Mouse (Mus musculus) kidney, postnatal 10 days (tissue): ENCODE measurements at regions not wholly inside any gene's neighbourhood (a gene's known extent, or its start where the extent isn't known, plus 50 kb on each side); places are given as distances from the start of the nearest gene placed in this dataset.

Experiments used
- DNase-seq: peaks from one replicate; pipeline ENCODE4 v3.0.0; 2021; ENCODE audit warnings: mixed read lengths

- peak; percentile 79 for DNase-seq
These were observed 56.4 kb downstream of the Cd24a start for GRCm38 (mm10) chr10:43634371-43635080.

DNA sequence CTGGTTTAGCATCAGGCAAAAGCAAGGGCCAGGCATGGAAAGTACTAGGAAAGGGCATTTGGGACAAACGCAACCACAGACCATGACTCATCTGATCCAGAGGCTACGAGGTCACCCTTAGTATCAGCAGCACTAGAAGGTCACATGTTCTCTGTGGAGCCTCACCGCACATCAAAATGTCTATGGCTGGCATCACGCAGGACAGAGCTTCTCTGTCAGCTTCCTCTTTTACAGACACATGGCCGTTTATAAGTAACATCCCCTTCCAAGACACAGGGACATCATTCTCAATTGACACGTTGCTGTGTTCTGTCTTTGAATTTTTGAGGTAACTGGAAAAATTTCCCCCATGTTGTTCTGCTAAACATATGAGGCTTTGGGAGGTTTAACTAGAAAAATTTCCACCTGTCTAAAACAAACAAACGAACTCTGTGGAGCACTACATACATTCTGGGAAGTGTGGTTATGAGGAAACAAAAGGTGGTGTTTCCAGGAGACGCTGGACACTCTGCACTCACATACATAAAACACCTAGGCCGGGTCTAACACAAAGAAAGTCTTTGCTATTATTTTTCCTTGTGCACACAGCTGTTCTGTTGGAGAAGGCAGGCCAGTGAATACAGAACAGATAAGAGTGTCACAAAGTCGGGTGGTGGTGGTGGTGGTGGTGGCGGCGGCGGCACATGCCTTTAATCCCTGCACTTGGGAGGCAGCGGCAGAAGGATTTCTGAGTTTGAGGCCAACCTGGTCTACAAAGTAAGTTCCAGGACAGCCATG, 63.3 kb downstream of the Cd24a start:
- no peak for DNase-seq

DNA sequence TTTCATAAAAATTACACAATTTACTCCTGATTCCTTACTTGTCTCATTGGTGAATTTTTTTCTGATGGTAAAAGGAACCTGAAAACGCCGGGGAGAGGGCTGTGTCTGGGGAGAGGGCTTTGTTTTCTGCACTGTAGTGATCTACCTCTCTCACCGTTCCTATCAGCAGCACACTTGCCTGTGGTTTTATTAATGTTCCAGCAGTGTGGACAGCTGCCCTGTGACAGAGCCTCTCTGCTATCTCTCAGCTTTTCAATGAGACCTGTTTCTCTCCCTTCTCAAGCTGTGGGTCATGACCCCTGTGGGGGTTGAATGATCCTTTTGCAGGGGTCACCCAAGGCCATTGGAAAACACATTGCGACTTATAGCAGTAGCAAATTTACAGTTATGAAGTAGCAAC, 68.2 kb downstream of the Cd24a start:
- no peak for DNase-seq

- DNase-seq, result no peak
These were observed 68.9 kb downstream of the Cd24a start for GRCm38 (mm10) chr10:43646965-43647364.

DNA sequence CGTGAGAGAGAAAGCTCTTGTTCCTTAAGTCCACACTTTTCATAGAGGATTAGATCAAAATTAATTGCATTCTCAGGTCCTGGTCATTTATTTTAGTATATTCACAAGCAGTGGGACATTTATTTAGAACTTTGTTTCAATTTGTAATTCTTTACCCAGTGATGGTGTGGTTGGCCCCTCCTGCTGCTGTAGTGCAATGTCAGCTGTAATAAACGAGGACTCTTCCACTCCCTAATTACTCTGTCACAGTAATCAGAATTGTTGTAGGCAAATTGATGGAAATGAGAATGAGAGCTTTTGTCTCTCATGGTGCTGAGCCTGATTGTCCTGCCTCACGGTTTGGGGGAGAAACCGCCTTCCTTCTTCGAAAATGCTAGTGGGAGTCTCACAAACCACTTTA, 70.1 kb downstream of the Cd24a start:
- no peak for DNase-seq

DNA sequence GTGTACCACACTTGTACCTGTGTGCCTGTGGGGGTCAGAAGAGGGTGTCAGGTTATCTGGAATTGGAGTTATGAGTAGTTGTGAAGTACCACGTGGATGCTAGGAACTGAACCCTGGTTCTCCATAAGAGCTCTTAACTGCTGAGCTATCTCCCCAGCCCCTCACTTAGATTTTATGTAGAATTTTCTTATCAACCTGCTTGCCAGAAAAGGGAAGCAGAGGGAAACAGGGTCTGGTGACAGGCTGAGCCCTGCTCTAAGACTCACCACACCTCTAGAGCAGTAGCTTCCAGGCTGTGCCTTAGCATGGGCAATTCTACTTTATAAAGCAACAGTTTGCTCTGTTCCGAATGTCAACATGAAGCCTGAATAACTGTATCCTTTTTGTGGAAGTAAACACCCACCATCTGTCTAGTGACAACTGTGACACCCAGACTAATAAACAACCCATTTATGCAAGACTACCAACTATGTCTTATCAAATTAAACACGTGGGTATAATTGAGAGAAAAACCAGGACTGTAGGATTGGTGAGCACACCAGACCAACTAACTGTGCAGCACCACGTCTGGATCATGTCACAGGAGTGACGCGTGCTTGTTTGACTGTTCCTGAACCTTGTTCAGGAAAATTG, 70.8 kb downstream of the Cd24a start:
- DNase-seq, result no peak

- DNase-seq, result no peak
These were observed 72.4 kb downstream of the Cd24a start for GRCm38 (mm10) chr10:43650449-43650848.

DNA sequence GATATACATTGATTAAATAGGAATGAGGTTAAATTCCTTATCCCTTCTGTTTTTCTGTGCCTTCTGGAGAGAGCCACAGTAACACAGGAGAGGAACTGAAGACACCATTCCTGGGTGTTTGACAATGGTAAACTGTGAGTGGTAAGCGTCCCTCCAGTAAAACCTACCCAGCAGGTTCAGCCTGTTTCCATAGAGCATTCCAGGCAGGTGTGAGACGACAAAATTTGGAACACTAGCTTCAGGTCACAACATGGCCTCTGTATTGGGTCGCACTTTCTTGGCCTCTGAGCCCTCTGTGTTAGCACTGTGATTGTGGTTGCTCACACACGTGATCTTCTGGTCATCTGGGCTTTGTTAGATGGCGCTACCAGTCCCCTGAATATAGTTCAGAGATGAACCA, 73.4 kb downstream of the Cd24a start:
- peak; percentile 32 for DNase-seq

- no peak for DNase-seq
These were observed 73.8 kb downstream of the Cd24a start for GRCm38 (mm10) chr10:43651915-43652314.

DNA sequence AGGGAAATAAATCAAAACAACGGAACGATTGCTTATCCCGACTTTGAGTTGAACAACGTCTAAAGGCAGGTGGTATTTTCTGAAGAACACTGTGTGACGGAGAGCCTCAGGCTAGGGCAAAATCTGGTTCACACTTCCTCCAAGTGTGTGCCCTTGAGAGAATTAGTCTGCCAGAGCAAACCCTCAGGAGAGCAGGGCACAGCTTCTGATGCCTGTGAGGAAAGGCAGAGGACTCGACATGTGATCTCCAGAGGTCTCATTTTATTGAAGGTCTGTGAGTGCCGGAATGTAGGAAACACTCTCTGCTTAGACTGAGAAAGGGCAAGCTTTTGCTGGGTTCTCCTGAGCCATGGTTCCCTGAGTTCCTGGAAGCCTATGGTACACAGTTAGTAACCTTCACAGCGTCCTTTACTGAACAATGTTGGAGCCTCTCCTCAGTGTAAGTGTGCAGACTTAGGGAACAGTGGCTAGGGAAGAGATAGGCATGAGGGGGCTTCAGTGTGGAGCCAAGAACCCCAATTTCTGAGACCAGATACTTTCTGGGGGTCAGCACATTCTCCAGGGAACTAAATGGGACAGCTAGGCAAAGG, 77.1 kb downstream of the Cd24a start:
- no peak for DNase-seq

DNA sequence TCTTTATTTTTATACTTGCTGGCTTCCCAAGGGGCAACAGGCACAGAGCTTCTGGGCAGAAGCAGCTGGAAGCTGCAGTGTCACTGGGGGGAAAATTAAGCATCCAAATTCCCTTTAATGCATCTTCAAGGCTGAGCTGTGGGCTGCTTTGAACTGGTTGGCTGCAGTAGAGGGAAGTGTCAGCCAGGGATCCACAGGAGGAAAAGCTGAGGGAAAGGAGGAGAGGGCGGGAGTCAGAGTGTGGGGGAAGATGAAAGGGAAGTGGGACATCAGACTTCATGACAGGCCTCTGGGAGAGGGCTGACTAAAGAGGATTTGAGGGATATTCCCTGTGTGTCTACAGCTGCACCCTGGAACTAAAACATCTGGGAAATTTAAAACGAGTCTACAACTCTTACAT, 77.6 kb downstream of the Cd24a start:
- peak; percentile 26 for DNase-seq

DNA sequence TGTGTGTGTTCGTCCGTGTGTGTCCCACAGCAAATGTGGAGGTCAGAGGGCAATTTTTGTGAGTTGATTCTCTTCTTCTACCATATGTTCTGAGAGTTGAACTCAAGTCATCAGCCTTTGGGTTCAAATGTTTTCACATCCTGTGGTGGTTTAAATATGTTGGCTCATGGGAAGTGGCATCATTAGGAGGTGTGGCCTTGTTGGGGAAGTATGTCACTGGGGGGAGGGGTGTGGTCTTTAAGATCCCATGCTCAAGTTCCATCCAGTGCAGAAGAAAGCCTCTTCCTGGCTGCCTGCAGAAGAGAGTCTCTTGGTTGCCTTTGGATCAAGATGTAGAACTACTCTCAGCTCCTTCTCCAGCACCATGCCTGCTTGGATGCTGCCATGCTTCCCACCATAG, 78.1 kb downstream of the Cd24a start:
- no peak for DNase-seq

- DNase-seq, result no peak
These were observed 79.6 kb downstream of the Cd24a start for GRCm38 (mm10) chr10:43657501-43658225.

DNA sequence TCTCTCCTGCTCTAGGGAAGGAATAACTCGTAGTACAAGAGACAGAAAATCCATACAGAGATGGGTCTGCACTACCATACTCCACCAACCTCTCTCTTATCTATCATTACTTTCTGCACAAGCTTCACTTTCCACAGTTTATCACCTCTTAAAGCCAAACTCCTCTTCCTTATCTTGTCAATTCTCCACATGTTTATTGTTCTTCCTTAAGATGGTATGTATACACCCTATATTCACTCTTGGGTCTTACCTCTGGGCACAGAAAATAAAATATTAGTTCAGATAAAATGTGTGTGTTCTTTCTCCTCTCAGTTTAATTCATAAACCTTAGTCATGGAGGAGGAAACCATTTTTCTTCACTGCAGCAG, 80.1 kb downstream of the Cd24a start:
- DNase-seq, result no peak

DNA sequence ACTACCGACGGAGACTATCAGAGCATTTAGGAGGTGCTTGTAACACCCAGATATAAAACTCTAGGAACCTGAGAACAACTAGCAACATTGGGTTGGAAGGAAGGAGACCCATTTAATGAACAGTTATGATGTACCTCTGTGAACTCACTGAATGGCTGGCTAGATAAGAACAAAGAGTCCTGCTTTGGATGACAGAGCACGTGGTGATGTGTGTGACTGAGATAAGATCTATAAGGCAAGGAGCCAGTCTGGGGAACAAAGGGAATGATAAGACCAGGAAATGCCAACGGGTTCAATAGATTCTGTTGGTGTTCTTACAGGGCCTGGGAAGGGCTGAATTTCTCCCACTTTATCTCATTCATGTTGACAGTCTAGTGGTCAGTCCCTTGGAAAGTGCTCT, 86.8 kb downstream of the Cd24a start:
- DNase-seq, result no peak

GRCm38 (mm10) chr10:43666262-43667085, 88.4 kb downstream of the Cd24a start:
- no peak for DNase-seq

DNA sequence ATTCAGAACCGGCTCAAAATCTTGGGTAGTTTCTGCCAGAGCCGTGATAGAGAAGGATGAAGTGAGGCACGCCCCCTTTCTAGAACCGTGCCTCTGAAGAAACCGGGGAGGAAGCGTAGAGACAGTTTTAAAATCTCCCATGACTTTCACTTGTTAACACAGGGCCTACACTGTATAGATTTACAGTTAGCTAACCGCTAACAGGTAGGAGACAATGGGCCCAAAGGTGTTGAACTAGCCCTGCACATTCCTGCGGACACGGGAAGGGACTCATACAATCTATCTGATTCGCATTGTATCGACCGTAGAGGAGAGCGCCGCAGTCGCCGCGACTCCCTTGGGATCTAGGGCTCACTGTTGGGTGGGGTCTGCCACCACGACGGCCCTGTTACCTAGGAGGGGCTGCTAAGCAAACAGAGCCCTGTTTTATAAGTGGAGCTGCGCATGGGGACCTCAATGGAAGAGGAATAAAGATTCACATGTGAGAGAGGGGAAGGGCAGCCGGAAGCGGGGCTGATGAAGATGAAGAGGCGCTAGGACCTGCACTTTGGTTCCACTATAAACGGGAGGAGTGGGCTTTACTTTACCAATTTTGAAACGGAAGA, 89.1 kb downstream of the Cd24a start:
- DNase-seq, result no peak

DNA sequence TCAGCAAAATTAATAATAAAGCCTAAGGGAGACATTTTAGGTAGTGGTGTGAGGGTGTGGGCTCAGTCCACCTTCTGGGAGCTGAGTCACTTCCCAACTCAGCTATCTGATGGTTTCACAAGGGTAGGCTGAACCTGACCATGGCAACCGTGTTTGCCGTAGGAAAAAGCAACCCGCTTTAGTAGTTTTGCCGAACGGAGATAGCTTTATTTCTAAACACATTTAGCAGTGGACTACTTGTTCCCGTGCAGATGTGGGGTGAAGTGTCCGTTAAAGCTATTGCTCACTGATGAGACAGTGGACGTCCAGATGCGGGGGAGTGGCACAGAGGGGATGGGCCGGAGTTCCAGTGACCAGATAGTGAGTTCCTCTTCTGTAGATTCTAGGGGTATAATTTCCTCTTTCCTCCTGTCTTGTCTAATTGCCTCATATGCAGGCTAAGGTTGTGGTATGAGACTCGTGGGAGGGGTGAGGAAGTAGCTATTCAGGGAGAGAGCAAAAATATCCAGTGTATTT, 89.7 kb downstream of the Cd24a start:
- DNase-seq, result no peak

GRCm38 (mm10) chr10:43669471-43669870, 91.4 kb downstream of the Cd24a start:
- no peak for DNase-seq

DNA sequence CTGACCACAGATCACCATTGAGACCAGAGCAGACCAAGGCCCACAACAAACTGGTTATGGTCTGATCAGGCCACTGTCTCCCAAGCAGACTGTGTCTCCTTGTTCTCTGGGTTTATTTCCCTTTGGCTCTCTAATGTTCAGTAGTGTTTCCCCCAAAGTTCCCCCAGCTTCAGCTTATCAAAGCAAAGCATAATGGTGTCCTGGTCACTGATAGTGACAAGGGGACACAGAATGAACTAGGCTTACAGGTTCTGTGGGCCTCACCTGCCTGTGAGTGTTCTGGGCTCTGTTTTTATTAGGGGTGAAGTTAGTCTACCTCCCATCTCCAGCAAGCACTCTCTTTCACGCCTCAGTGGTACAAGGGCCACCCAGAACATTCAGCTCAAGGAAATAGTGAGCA, 92.7 kb downstream of the Cd24a start:
- DNase-seq, result no peak

DNA sequence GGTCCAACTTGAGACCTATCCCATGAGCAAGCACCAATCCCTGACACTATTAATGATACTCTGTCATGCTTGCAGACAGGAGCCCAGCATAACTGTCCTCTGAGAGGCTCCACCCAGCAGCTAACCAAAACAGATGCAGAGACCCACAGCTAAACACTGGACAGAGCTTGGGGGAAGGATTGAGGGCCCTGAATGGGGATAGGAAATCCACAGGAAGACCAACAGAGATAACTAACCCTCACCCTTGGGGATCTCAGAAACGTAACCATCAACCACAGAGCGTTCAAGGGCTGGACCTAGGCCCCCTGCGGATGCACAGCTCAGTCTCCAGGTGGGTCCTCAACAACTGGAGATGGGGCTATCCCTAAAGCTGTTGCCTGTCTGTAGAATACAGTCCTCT, 93.7 kb downstream of the Cd24a start:
- no peak for DNase-seq
